Mouse (Mus musculus) spleen, adult 12 weeks (tissue): ENCODE results near the gene Fbxo46.
A peak's percentile ranks its signal among the peaks of the same experiment; 100 is the strongest.

ENCODE experiments used
- DNase-seq: peaks from one replicate; pipeline ENCODE4 v3.0.0; 2022; ENCODE audit warnings: low spot score

The Fbxo46 gene

GRCm38 (mm10) chr7:19170142-19170541 lies 50.5 kb downstream of the Fbxo46 start:
- no peak for DNase-seq

GRCm38 (mm10) chr7:19171831-19172230 lies 52.2 kb downstream of the Fbxo46 start:
- no peak for DNase-seq

DNA sequence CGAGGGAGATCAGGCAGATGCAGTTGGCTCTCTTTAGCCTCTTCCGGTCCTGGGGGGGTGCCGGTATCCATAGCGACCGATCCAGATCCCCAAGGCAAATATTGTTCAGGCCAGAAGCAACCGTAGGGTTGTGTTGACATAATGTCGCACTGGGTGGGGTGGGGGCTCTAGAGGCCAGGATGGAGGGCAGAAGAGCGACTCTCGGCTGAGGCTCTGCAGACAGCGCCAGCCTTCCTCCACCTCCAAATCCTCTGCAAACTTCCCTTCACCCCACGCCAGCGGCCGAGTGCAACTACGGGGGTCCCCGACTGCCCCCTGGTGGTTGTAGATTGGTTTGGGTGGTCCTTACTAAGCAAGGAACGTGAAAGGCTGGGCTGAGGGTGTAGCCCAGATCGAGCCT lies 53.2 kb downstream of the Fbxo46 start:
- DNase-seq: no peak

- DNase-seq: no peak
These were observed 56.3 kb downstream of the Fbxo46 start, which contains the start of gene Eml2 for GRCm38 (mm10) chr7:19175708-19176515. Gene Eml2, plus strand, starts transcription at chr7:19176421.

DNA sequence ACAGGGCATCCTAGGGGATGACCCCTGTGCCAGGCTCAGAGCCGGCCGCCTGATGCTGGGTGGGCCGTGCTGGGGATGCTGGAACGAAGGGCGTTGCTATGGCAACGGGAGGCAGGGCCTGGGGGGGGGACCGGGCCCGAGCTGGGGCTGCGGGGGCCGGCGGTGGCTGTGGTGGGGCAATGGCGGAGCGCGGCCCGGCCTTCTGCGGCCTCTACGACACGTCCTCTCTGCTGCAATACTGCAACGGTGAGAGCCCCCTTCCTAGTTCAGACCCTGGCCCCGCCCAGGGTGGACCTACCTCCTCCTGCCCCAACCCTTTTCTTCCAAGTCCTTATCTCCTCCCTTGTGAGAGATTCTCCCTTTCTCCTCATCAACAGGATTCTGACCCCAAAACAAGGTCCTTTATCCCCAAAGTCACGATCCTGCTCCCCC lies 56.9 kb downstream of the Fbxo46 start:
- DNase-seq: no peak

- no peak for DNase-seq
These were observed 57.6 kb downstream of the Fbxo46 start for GRCm38 (mm10) chr7:19177216-19177615.

DNA sequence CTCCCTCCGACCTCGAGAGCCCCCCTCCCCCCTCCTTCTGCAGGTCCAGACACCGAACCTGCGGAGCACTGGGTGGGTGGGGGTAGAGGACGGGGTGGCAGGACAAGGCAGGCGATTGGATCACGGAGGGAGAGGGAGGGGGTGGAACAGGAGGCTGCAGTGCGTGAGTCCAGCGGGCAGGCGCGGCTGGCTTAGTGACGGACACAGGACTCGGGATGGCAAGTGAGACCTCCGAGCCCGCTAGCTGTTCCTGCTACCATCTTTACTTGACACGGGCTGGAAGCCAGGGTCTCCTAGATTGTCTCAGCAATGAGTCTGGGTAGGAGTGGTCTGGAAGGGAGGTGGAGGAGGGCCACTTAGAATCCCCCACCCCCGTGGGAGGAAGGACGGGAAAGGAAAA lies 58.4 kb downstream of the Fbxo46 start:
- DNase-seq: no peak

DNA sequence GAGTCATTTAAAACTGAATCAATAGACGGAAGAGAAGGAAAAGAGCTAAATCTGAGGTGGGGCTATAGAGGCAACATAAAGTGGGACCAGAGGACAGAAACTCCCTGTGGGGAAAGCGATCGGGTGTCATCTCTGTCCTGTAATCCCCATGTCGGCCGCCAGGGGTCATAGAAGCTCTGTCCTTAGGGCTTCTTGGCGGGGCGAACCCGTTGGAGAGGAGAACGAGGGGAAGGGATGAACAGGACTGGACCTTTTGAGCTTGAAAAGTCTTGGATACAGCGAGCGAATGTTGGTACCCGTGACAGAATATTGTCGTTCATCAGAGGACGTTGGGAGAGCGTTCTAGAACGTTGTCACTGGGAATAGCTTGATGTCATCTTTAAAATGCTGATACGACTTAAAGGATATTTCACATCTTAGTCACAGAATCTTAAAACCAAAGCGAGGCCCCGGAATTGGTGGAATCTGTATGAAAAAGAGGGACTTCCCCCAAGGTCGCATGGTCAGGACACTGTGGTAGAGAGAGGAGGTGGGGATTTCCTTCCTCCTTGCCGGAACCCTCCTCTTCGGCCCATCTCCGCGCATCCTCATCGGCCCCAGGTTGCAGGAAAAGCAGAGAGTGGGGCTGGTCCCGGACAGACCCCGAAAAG lies 58.9 kb downstream of the Fbxo46 start:
- DNase-seq: peak; percentile 69

DNA sequence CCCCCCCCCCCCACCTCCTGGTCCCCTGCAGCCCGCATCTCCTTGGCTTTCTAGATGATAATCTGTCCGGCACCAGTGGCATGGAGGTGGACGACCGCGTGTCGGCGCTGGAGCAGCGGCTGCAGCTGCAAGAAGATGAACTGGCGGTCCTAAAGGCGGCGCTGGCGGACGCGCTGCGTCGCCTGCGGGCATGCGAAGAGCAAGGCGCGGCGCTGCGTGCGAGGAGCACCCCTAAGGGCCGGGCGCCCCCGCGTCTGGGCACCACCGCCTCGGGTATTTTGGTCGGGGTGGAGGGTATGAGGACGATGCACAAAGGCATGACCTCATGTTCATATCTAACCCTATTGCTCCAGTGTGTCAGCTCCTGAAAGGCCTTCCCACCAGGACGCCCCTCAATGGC lies 59.5 kb downstream of the Fbxo46 start:
- peak; percentile 43 for DNase-seq

DNA sequence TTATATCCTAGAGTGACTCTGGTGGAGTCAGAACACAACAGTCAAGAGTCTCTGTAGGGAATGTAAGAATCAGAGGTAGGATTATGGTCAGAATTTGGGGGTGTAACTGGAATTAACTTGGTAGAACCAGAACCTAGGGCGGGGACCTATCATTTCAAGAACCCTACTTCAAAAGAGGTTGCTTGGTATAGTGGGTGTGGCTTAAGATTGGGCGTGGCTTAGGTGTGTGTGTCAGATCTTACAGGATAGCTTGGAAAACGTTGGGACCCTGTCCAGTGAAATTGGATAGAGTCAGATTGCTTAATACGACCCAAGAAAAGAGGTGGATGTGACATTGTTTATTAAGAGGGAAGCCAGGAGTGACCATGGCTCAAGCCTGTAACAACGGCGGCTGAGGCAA lies 60.3 kb downstream of the Fbxo46 start:
- DNase-seq: no peak

DNA sequence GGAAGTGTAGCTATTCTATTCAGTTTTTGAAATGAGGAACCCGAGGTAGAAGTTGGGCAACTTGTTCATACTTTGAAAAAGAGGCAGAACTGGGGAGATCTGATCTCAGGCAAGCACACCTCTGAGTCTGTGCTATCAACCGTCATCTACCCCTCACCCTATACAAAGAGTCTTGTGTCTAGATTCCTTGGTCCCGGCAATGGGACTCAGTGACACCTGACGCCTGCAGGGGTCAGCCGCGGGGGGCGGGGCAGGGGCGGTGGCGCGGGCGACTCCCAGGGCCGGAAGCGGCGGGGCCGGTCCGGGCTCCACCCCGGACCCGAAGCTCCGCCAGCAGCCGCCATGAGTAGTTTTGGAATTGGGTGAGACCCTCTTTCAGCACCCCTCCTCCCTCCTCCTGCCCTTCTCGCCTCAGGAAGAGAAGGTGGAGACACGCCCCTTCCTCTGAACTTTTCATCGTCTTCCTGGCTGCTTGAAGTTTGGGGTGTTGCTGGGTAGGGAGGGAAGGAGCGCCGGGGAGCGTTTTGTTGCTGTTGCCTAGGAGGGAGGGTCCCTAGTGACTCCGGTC lies 61.3 kb downstream of the Fbxo46 start:
- DNase-seq: no peak

DNA sequence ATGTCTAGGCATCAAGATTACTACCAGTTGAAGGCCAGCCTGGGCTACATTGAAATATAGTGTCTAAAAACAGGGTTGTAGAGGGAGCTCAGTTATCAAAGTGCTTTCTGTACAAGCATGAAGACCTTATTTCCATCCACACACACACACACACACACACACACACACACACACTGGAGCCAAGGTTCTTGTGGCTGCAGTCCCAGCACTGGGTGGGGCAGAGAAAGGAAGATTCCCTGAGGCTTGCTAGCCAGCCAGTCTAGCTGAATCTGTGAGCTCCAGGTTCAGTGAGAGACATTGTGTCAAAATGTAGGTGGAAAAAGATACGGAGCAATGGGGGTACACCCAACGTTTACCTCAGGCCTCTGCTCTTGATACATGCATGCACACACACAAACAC lies 64.6 kb downstream of the Fbxo46 start:
- DNase-seq: no peak

DNA sequence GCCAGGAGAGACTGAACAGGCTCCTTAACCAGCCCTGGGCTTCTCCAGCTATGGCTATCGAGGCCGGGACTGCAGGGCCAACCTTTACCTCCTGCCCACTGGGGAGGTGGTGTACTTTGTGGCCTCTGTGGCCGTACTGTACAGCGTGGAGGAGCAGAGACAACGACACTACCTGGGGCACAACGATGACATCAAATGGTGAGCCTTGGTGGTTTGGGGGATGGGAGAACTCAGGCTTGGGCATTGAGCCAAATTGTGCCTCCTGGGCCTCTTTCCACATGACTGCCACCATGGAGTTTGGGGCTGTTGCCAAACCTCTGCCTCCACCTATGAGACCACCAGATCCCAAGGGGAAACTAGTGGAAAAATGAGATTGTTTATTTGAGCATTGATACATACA lies 65.1 kb downstream of the Fbxo46 start:
- DNase-seq: no peak
